Mouse (Mus musculus) heart, postnatal 4 days (tissue): Measurements from ENCODE around the gene Tas2r118. TPM values are rescaled to one million over a fixed set of nuclear protein-coding genes. Genes with fewer than 3 reads are reported as not detected.

Source experiments
- DNase-seq: peaks from one replicate; pipeline ENCODE4 v3.0.0; 2021
- total RNA-seq, 2 experiments: library from RNA; stranded (reverse); gene quantifications; 2 replicates each; pipeline ENCODE4 v1.2.3; 2021

Gene Tas2r118
- not detected for total RNA-seq

DNA sequence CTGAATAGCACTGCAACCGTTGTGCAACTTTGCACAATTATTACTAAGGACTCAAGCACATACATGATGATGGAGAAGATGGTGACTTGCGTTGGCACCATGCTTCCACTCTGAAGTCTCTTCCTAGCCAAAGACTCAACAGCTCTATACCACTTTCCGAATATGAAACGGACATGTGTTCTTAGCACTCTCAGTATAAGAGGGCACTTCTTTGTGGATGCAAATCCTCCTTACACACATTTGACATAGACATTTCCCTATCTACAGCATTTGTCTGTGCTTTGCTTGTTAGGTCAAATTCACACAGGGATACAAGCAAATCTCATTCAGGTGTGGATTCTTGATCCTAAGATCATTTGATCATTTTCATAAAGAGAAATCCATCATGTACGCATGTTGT, at the start of gene Tas2r118:
Gene Tas2r118 (minus strand): TSS at position 101 of the 400 bp plus-strand sequence.
- no peak for DNase-seq

DNA sequence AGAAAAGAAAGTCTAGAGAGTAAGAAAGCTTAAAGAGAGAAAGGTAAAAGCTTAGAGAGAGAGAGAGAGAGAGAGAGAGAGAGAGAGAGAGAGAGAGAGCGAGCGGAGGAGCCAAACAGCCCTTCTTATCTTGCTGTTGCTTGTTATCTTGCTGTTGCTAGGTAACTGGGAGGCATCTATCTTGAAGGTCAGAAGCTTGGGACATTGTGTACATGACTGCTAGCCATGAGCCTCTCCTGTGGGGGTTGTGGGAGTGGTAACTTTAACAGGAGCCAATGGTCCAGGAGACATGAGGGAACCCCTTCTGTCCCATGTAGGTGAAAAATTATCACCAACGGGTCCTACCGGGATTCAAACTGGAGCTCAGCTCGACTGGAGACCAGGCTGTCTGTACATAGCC, 48.5 kb upstream of the Tas2r118 start:
- no peak for DNase-seq

DNA sequence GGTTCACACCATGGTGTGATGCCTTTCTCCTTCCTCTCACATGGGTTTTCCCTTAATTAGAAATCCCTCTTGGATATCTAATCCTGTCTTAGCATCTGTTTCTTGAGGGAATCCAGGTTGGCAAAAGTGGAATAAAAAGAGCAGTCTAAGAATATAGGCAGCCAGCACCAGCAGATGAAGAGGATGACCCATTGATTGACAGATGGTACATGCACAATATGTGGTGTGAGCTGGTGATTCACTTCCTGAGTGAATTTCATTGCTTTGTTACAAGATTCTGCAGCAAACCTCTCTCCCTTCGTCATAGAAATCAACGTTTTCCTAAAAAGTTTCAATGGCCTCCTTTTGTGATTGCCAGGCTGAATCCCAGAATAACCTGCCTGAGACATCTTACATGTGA, 23.4 kb upstream of the Tas2r118 start:
- no peak for DNase-seq

DNA sequence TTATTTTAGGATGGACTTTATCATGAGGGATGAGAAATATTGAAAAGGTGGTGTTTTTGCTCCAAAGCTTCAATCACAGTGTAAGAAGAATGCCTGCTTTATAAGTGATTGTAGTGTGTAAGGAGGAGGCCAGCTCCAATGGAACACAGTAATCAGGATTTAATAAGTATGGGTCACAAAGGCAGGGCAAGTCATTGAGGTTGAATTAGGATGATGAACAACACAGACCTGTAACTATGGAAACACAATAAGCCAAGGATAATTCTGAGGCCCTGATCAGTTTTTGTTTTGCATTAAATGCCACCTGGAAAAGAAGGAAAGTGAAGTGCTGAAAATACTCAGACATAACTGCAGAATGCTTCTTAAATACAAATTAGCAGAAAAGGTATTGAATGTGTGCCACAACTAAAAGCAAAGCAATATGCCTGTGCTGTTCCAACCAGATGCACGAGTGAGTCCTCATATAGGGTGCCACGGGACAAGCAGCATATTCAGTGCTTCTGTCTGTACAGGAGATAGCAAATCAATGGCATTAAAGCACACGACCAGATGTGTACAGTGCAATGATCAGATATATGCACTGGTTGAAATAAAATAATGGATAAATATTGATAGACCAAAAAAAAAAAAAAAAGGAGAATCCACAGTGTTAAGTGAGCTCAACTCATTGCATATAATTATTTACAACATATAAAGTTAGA, 21.0 kb upstream of the Tas2r118 start:
- DNase-seq, result no peak

DNA sequence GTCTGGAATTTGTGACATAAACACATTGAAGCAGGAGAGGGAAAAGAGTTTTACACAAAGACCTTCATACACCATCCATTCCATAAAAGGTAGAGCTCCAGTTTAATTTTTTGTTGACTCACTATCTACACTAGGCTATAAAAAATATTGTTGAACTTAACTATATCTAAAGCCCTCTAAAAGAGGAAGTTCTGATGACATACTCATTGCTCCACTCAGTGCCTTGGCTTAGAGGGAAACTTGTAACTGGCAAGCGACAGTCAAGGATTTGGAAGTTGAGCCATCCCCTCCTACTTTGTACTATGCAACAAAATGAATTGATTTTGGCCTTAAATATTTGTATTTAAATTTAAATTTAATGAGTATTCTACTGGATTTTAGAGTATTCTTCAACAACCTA, 16.4 kb upstream of the Tas2r118 start:
- no peak for DNase-seq

DNA sequence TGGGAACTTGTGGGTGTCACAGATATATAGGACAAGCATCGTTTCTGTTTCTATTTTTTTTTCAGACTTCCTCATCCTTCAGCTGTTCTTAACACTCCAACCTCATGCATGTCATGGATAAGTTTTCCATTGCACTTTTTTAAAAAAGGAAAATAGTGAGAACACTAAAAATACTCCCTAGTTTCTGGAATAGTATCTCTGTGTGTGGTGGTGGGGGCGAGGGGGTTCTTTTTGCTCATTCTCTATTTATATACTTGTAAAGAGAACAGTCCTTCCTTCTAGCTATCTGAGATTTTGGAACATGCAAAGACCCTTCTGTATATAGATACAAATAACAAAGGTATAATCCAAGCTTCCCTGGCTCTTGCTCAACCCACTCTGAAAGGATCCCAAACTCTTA, 2.9 kb downstream of the Tas2r118 start:
- DNase-seq, result no peak

DNA sequence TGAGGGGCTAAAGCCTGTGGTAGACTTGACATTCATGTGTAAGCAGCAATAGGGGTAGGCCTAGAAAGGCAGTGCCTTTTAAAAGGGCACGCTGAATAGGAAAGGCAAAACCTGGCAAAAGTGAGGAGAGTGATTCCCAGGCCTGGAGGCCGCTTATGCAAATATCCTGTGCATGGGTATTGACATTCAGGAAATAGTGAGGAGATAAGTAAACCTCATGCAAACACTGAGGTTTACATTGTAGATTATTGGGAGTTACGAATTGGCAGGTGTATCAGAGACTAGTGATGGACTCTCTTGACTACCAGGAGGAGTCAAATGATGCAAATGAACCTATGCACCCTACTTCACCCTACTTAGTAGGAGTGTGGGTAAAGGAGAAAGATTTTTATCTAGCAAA, 3.9 kb downstream of the Tas2r118 start:
- DNase-seq, result no peak

DNA sequence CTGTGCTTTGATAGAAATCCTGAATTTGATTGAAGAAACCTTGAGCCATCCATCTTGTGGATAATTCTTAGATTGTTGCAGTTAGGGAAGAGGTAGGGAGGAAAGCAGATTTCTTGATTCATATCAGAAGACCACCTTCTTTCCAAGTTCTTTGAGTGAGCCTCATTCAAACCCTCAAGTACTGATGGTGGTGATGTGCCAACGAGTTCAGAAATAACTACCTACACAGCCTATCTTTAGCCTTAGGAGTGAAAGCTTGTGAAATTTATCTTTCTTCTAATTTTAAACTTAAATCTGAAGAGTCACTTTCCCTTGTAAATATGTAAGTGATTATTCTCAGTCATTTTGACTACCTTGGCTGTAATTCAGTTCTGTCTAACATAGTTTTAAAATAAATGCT, 6.1 kb downstream of the Tas2r118 start:
- DNase-seq, result no peak

DNA sequence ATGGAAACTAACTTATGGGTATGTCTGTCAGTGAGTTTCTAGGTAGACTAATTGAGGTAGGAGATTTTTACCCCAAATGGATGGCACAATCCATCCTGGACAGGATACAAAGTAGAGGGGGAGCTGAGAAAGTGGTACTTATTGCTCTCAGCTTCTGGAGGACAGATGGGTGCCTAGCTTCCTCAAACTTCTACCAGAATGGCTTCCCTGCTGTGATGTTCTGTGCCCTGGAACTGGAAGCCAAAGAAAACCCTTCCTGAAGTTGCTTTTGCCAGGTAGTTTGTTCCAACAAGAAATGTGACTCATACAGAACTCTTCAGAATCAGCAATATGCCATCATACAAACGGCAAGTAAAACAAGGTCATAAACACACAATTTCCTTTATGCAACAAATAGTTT, 29.1 kb downstream of the Tas2r118 start:
- no peak for DNase-seq

DNA sequence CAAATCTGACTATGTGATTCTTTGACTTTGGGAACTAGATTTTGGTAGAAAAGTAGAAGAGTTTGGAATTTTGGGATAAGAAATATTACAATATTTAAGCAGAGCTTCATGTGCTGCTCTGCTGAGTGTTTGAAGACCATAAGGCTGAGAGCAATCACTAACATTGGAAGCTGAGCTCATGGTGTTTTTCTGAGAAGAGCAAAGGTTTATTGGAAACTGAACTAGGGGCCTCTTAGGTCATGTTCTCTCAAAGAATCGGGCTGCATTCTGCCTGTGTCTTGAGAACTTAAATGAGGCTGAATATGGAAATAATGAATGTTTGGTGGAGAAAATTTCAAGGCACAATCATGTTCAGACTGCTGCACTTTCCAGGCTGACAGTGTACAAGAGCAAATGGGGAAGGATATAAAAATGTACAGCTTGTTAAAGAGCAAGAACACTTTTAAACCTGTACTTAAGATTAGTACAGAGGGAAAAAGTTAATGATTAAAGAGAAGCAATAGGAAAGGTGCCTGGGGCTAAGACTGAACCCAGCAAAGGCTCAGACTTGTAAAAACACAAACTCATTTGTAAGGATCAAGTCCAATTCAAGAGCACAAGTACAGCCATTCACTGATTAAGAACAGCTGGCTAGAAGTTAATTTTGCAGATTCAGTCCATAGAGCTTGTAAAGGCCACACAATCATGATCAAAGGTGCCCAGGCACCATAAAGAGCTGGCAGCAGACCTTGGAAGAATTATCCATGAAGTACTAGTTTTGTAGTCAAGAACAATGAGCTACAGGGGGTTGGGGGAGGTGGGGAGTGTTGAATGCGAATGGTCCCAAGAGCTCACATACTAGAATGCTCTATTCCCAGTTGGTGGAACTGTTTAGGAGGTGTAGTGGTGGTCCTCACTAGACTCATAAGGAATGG, 31.0 kb downstream of the Tas2r118 start:
- DNase-seq, result no peak

DNA sequence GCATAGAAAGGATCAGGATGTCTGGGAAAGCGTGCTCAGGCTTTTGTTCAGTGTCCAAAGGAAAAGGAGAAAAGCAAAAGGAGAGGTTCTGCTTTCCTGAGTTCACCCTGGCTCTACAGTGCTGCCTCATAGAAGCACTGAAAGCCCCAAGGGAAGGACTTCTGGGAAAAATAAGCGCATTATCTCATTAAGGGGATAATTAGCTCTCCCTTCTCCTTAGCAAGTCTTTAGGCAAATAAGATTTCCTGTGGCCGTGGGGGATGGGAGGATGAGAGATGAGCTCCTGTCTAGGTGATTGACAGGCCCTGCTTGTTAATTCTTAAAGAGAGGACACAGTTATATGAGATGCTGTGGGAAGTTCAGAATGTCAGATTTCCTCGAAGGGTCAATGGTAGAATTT, 33.4 kb downstream of the Tas2r118 start:
- no peak for DNase-seq

DNA sequence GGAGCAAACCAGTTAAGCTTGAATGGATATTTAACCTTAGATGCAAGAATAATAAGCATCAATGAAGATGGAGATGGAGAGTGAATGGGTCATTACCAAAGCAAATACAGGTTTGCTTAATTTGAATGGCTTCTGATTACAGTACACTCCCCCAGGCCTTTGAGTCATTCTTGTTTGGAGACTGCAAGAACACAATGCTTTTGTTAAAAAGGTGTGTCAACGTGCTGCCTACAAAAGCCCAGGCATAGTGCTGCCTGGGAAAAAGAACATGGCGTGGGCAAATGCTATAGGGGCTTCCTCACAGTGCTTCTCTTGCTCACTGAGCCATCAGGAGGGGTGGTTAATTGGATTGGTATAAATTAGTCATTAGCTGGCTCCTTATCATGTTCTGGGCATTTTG, 46.1 kb downstream of the Tas2r118 start:
- DNase-seq, result no peak

Other genes with a start within 250 kb of the Tas2r118 start
- gene Cadps2, start 130.6 kb downstream of the Tas2r118 start, total RNA-seq, result 1 to 10 TPM; 2.1 to 2.5 TPM
- gene Slc13a1, start 198.0 kb upstream of the Tas2r118 start, total RNA-seq, result under 1 TPM in 1 of 2 experiments, not detected in 1; 0.17 TPM